Mouse (Mus musculus): ENCODE measurements around the gene Aadacl3.

- TF ChIP-seq POLR2A (IDR thresholded peaks at IDR 0.05; ENCODE audit: borderline replicate concordance, control insufficient read depth, low read depth, low read length) (no peak), CTCF (IDR thresholded peaks at IDR 0.05; ENCODE audit: control insufficient read depth, insufficient read depth, low read length) (no peak)
Measured at GRCm38 (mm10) chr4:144506518-144506917, 43.0 kb upstream of the Aadacl3 start.
